Mouse (Mus musculus): ENCODE results near the gene Zfp574.

GRCm38 (mm10) chr7:25087972-25088371 is 15.6 kb downstream of the Zfp574 start:
- no peak for TF ChIP-seq CTCF (IDR thresholded peaks at IDR 0.05; ENCODE audit: control insufficient read depth, insufficient read depth, low read length)
- TF ChIP-seq POLR2A (IDR thresholded peaks at IDR 0.05; ENCODE audit: borderline replicate concordance, control insufficient read depth, low read depth, low read length): no peak

Data from bone marrow, adult 2 months (tissue).